Mouse (Mus musculus): ENCODE measurements around the gene March1. TPM values are rescaled to one million over a fixed set of nuclear protein-coding genes. Genes with fewer than 3 reads are reported as not detected.

March1 gene
- polyA plus RNA-seq, 1 experiment from 2014 or later: 54.5 TPM

DNA sequence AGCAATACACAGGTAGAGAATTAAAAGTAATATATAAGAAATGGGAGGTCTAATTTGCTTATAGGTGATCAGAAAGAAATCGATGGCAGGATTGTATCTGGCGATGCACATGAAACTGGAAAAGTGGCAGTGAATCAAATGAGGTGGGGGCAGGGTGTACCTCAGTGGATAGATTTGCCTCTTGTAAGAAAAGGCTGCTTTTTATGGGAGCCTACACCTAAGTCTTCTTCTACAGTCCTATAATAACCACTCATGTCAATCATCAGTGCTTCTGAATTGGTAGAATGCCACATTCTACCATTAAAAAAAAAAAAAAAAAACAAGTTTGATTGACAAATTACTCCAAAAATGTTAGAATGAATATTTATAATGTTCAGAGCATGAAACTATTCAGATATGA, 567.5 kb downstream of the March1 start:
- Histone ChIP-seq H3K4me2 (ENCODE audit: low read length) (no peak overlapping the region), H3K4me3 (replicated peaks; ENCODE audit: low read depth, low read length) (no peak overlapping the region), H3K9ac (replicated peaks; ENCODE audit: low read length) (no peak overlapping the region), H3K36me3 (ENCODE audit: control insufficient read depth, insufficient read depth, low read length) (no peaks in the 10 kb centered on the region), H3K27me3 (ENCODE audit: control insufficient read depth, insufficient read depth, low read length) (no peaks in the 10 kb centered on the region), H3K9me3 (ENCODE audit: control insufficient read depth, low read length) (no peaks in the 10 kb centered on the region), H3K27ac (replicated peaks; ENCODE audit: low read depth, low read length) (no peak overlapping the region), H3K4me1 (ENCODE audit: control insufficient read depth, insufficient read depth, low read length) (0 out of 2 replicates have a peak, but pooled peaks cover 4% of the 10 kb centered on the region)
- ATAC-seq (ENCODE audit: low FRiP score, low TSS enrichment) (no peak), DNase-seq (no peak)
- WGBS: 93% methylated on average over 2 of the region's 2 CpGs

GRCm38 (mm10) chr8:66194416-66194815, 576.7 kb downstream of the March1 start:
- no peak overlapping the region for H3K4me2 ChIP-seq (ENCODE audit: low read length)
- H3K9ac ChIP-seq (replicated peaks; ENCODE audit: low read length): no peak overlapping the region
- no peaks in the 10 kb centered on the region for H3K36me3 ChIP-seq (ENCODE audit: control insufficient read depth, insufficient read depth, low read length)
- ATAC-seq (ENCODE audit: low FRiP score, low TSS enrichment): no peak
- H3K4me1 ChIP-seq (ENCODE audit: control insufficient read depth, insufficient read depth, low read length): no peaks in the 10 kb centered on the region
- no peak overlapping the region for H3K27ac ChIP-seq (replicated peaks; ENCODE audit: low read depth, low read length)
- WGBS: 90% methylated on average over 2 of the region's 2 CpGs
- no peak overlapping the region for H3K4me3 ChIP-seq (replicated peaks; ENCODE audit: low read depth, low read length)
- no peak for DNase-seq
- no peaks in the 10 kb centered on the region for H3K27me3 ChIP-seq (ENCODE audit: control insufficient read depth, insufficient read depth, low read length)
- no peaks in the 10 kb centered on the region for H3K9me3 ChIP-seq (ENCODE audit: control insufficient read depth, low read length)

- 87% methylated on average over 3 of the region's 3 CpGs for WGBS
- H3K4me2 ChIP-seq (ENCODE audit: low read length): no peak overlapping the region
- no peak for ATAC-seq (ENCODE audit: low FRiP score, low TSS enrichment)
These were observed 582.5 kb downstream of the March1 start for GRCm38 (mm10) chr8:66200169-66200568.

DNA sequence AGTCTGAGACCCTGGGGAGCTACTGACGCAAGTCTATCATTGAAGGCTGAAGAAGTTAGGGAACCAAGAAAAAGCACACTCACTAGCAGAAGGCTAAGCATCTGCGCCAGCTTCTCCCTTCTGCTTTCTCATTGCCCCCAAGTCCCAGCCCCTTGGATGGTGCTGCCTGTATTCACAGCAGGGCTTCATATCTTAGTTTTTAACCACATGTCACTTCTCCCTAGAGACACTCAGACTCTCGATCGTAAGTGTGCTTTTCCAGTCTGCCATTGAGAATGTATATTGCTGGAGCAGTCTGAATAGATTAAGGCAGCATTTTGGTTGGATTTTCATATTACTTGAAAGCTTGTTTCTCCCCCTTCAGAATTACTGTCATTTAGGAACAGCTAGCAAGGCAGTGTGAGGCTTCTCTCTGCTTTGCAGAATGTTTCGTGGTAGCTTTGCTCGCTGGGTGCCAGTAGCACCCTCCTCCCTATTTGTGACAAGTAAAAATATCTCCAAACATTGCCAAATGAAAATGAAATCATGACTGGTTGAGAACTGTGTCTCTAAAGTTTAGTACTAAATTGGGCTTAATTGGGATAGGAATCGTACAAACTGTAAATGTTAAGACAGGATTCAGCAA, 586.2 kb downstream of the March1 start:
- H3K27me3 ChIP-seq (ENCODE audit: control insufficient read depth, insufficient read depth, low read length): no peaks in the 10 kb centered on the region
- ATAC-seq (ENCODE audit: low FRiP score, low TSS enrichment) (no peak), DNase-seq (no peak)
- no peaks in the 10 kb centered on the region for H3K4me1 ChIP-seq (ENCODE audit: control insufficient read depth, insufficient read depth, low read length)
- no peak overlapping the region for H3K9ac ChIP-seq (replicated peaks; ENCODE audit: low read length)
- H3K36me3 ChIP-seq (ENCODE audit: control insufficient read depth, insufficient read depth, low read length): no peaks in the 10 kb centered on the region
- no peaks in the 10 kb centered on the region for H3K9me3 ChIP-seq (ENCODE audit: control insufficient read depth, low read length)
- 88% methylated on average over 7 of the region's 7 CpGs for WGBS
- H3K4me2 ChIP-seq (ENCODE audit: low read length): no peak overlapping the region
- H3K27ac ChIP-seq (replicated peaks; ENCODE audit: low read depth, low read length): no peak overlapping the region
- H3K4me3 ChIP-seq (replicated peaks; ENCODE audit: low read depth, low read length): no peak overlapping the region

More at GRCm38 (mm10) chr8:66200169-66200568, 582.5 kb downstream of the March1 start:
- Histone ChIP-seq H3K9me3 (ENCODE audit: control insufficient read depth, low read length) (no peaks in the 10 kb centered on the region), H3K4me1 (ENCODE audit: control insufficient read depth, insufficient read depth, low read length) (no peaks in the 10 kb centered on the region), H3K27me3 (ENCODE audit: control insufficient read depth, insufficient read depth, low read length) (no peaks in the 10 kb centered on the region), H3K9ac (replicated peaks; ENCODE audit: low read length) (no peak overlapping the region), H3K4me3 (replicated peaks; ENCODE audit: low read depth, low read length) (no peak overlapping the region), H3K36me3 (ENCODE audit: control insufficient read depth, insufficient read depth, low read length) (no peaks in the 10 kb centered on the region), H3K27ac (replicated peaks; ENCODE audit: low read depth, low read length) (no peak overlapping the region)
- no peak for DNase-seq

GRCm38 (mm10) chr8:66209553-66209952, 591.9 kb downstream of the March1 start:
- H3K9me3 ChIP-seq (ENCODE audit: control insufficient read depth, low read length): no peaks in the 10 kb centered on the region
- no peak overlapping the region for H3K9ac ChIP-seq (replicated peaks; ENCODE audit: low read length)
- WGBS: 80% methylated on average over 2 of the region's 2 CpGs
- H3K4me3 ChIP-seq (replicated peaks; ENCODE audit: low read depth, low read length): no peak overlapping the region
- no peaks in the 10 kb centered on the region for H3K4me1 ChIP-seq (ENCODE audit: control insufficient read depth, insufficient read depth, low read length)
- no peak overlapping the region for H3K27ac ChIP-seq (replicated peaks; ENCODE audit: low read depth, low read length)
- DNase-seq (no peak), ATAC-seq (ENCODE audit: low FRiP score, low TSS enrichment) (no peak)
- no peak overlapping the region for H3K4me2 ChIP-seq (ENCODE audit: low read length)
- no peaks in the 10 kb centered on the region for H3K27me3 ChIP-seq (ENCODE audit: control insufficient read depth, insufficient read depth, low read length)
- H3K36me3 ChIP-seq (ENCODE audit: control insufficient read depth, insufficient read depth, low read length): no peaks in the 10 kb centered on the region

GRCm38 (mm10) chr8:66210294-66210693, 592.6 kb downstream of the March1 start:
- Histone ChIP-seq H3K4me2 (ENCODE audit: low read length) (no peak overlapping the region), H3K9ac (replicated peaks; ENCODE audit: low read length) (no peak overlapping the region), H3K4me1 (ENCODE audit: control insufficient read depth, insufficient read depth, low read length) (no peaks in the 10 kb centered on the region), H3K27ac (replicated peaks; ENCODE audit: low read depth, low read length) (no peak overlapping the region), H3K4me3 (replicated peaks; ENCODE audit: low read depth, low read length) (no peak overlapping the region), H3K9me3 (ENCODE audit: control insufficient read depth, low read length) (no peaks in the 10 kb centered on the region), H3K36me3 (ENCODE audit: control insufficient read depth, insufficient read depth, low read length) (no peaks in the 10 kb centered on the region), H3K27me3 (ENCODE audit: control insufficient read depth, insufficient read depth, low read length) (no peaks in the 10 kb centered on the region)
- WGBS: 82% methylated on average over 2 of the region's 2 CpGs
- ATAC-seq (ENCODE audit: low FRiP score, low TSS enrichment) (no peak), DNase-seq (no peak)

DNA sequence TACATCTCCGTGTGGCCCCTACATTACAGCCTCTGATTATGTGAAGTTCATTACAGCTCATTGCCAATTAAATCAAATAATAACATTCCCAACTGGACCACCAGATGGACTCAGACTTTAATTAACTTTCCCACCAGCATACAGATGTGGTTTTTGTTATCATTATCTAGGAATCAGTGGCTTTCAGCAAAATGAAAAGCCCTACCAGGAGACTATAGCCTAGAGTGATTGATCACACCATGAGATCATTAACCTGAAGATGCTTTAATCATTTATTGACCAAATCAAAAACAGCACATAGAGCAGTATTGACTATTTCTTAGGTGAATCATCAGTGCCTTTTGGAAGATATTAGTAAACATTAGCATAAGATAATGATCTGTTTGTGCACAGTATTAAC, 602.3 kb downstream of the March1 start:
- Histone ChIP-seq H3K36me3 (ENCODE audit: control insufficient read depth, insufficient read depth, low read length) (no peaks in the 10 kb centered on the region), H3K4me2 (ENCODE audit: low read length) (no peak overlapping the region), H3K4me1 (ENCODE audit: control insufficient read depth, insufficient read depth, low read length) (no peaks in the 10 kb centered on the region), H3K27ac (replicated peaks; ENCODE audit: low read depth, low read length) (no peak overlapping the region), H3K9ac (replicated peaks; ENCODE audit: low read length) (no peak overlapping the region), H3K4me3 (replicated peaks; ENCODE audit: low read depth, low read length) (no peak overlapping the region), H3K9me3 (ENCODE audit: control insufficient read depth, low read length) (no peaks in the 10 kb centered on the region), H3K27me3 (ENCODE audit: control insufficient read depth, insufficient read depth, low read length) (no peaks in the 10 kb centered on the region)
- ATAC-seq (ENCODE audit: low FRiP score, low TSS enrichment): 0 out of 2 replicates have a peak, but pooled peaks have one; percentile 17
- WGBS: 48% methylated on average over 1 of the region's 1 CpGs
- peak; percentile 4 for DNase-seq

- Histone ChIP-seq H3K4me1 (ENCODE audit: control insufficient read depth, insufficient read depth, low read length) (no peaks in the 10 kb centered on the region), H3K4me3 (replicated peaks; ENCODE audit: low read depth, low read length) (no peak overlapping the region), H3K9me3 (ENCODE audit: control insufficient read depth, low read length) (no peaks in the 10 kb centered on the region), H3K36me3 (ENCODE audit: control insufficient read depth, insufficient read depth, low read length) (no peaks in the 10 kb centered on the region), H3K27ac (replicated peaks; ENCODE audit: low read depth, low read length) (no peak overlapping the region), H3K9ac (replicated peaks; ENCODE audit: low read length) (no peak overlapping the region), H3K4me2 (ENCODE audit: low read length) (no peak overlapping the region), H3K27me3 (ENCODE audit: control insufficient read depth, insufficient read depth, low read length) (no peaks in the 10 kb centered on the region)
- WGBS: 79% methylated on average over 2 of the region's 2 CpGs
- ATAC-seq (ENCODE audit: low FRiP score, low TSS enrichment) (no peak), DNase-seq (no peak)
These were observed 612.2 kb downstream of the March1 start for GRCm38 (mm10) chr8:66229931-66230330.

GRCm38 (mm10) chr8:66269546-66269945, 651.8 kb downstream of the March1 start:
- 63% methylated on average over 4 of the region's 4 CpGs for WGBS
- Histone ChIP-seq H3K27me3 (ENCODE audit: control insufficient read depth, insufficient read depth, low read length) (no peaks in the 10 kb centered on the region), H3K9ac (replicated peaks; ENCODE audit: low read length) (no peak overlapping the region), H3K27ac (replicated peaks; ENCODE audit: low read depth, low read length) (no peak overlapping the region), H3K36me3 (ENCODE audit: control insufficient read depth, insufficient read depth, low read length) (no peaks in the 10 kb centered on the region), H3K4me2 (ENCODE audit: low read length) (no peak overlapping the region), H3K4me3 (replicated peaks; ENCODE audit: low read depth, low read length) (no peak overlapping the region), H3K9me3 (ENCODE audit: control insufficient read depth, low read length) (no peaks in the 10 kb centered on the region), H3K4me1 (ENCODE audit: control insufficient read depth, insufficient read depth, low read length) (no peaks in the 10 kb centered on the region)
- DNase-seq (no peak), ATAC-seq (ENCODE audit: low FRiP score, low TSS enrichment) (no peak)

Measured in midbrain, embryonic 14.5 days (tissue).